Mouse (Mus musculus) CH12.LX (cell line): ENCODE results near the gene Ttll11. TPM values are rescaled to one million over a fixed set of nuclear protein-coding genes. Genes with fewer than 3 reads are reported as not detected.

ENCODE experiments used
- DNase-seq: peaks from one replicate; pipeline ENCODE4 v3.0.0-alpha.2; 2013; ENCODE audit errors: extremely low read depth
- H3K27ac ChIP-seq: 2 replicates; pipeline ENCODE4 v1.5.1; 2012; ENCODE audit warnings: low read depth, mild to moderate bottlenecking, control low read depth, moderate library complexity; ENCODE audit not compliant: insufficient read depth
- H3K27me3 ChIP-seq: replicated peaks from 2 replicates; pipeline ENCODE3; 2012; ENCODE audit warnings: inconsistent platforms
- H3K36me3 ChIP-seq, 2 experiments: replicated peaks in 1 of 2; 2 replicates each; pipeline versions ENCODE3 to v1.6.1; 2012; ENCODE audit warnings: inconsistent platforms in 1 of 2, low read length in 1 of 2, mild to moderate bottlenecking in 1 of 2, mixed read lengths in 1 of 2, moderate library complexity in 1 of 2; ENCODE audit not compliant: control insufficient read depth in 1 of 2, insufficient read depth in 1 of 2
- H3K4me1 ChIP-seq, 2 experiments: 2 replicates each; pipeline ENCODE4 v1.6.1; 2012; ENCODE audit warnings: inconsistent platforms in 1 of 2, moderate library complexity in 1 of 2; ENCODE audit not compliant: insufficient read depth in 2 of 2, control insufficient read depth in 1 of 2
- H3K4me2 ChIP-seq: 2 replicates; pipeline ENCODE4 v1.6.1; 2012; ENCODE audit warnings: low read depth, mild to moderate bottlenecking, control low read depth; ENCODE audit not compliant: poor library complexity, insufficient read depth, severe bottlenecking
- H3K4me3 ChIP-seq, 3 experiments: fragments of 150-350 bp in 1 of 3; sonication (generic) in 1 of 3; replicated peaks in 1 of 3; 2 replicates each; pipeline versions ENCODE3 to v1.5.1; 2011 to 2012; ENCODE audit warnings: low read depth in 2 of 3, low read length in 2 of 3, mild to moderate bottlenecking in 2 of 3, moderate library complexity in 2 of 3, control low read depth in 1 of 3, improper control_type of control experiment in 1 of 3, inconsistent platforms in 1 of 3, mixed read lengths in 1 of 3; ENCODE audit not compliant: poor library complexity in 1 of 3
- H3K79me2 ChIP-seq: replicated peaks from 2 replicates; pipeline ENCODE4 v1.6.1; 2012; ENCODE audit warnings: mild to moderate bottlenecking, moderate library complexity; ENCODE audit not compliant: control insufficient read depth, poor library complexity, insufficient read depth, severe bottlenecking; ENCODE audit errors: extremely low read depth
- H3K9ac ChIP-seq: 2 replicates; pipeline ENCODE4 v1.6.1; 2012; ENCODE audit warnings: low read depth, mild to moderate bottlenecking, control low read depth, moderate library complexity; ENCODE audit not compliant: insufficient read depth
- H3K9me3 ChIP-seq: replicated peaks from 2 replicates; pipeline ENCODE3; 2012; ENCODE audit warnings: low read length, inconsistent platforms, mixed read lengths
- E2F4 ChIP-seq: IDR thresholded peaks from 2 replicates; pipeline ENCODE4 v1.6.1; 2011; ENCODE audit warnings: low read depth, low read length, improper control_type of control experiment; ENCODE audit not compliant: insufficient replicate concordance
- ETS1 ChIP-seq: conservative IDR thresholded peaks from 2 replicates; pipeline ENCODE4 v1.6.1; 2012; ENCODE audit warnings: low read depth, mild to moderate bottlenecking, inconsistent platforms, low read length, improper control_type of control experiment, moderate library complexity
- GABPA ChIP-seq: IDR thresholded peaks from 2 replicates; pipeline ENCODE4 v1.6.1; 2012; ENCODE audit warnings: low read depth, low read length, improper control_type of control experiment, inconsistent platforms; ENCODE audit not compliant: insufficient replicate concordance
- HCFC1 ChIP-seq: IDR thresholded peaks from 2 replicates; pipeline ENCODE4 v1.6.1; 2012; ENCODE audit warnings: low read depth, mild to moderate bottlenecking, inconsistent platforms, low read length, improper control_type of control experiment
- JUN ChIP-seq: IDR thresholded peaks from 2 replicates; pipeline ENCODE4 v1.6.1; 2011; ENCODE audit warnings: low read depth, mild to moderate bottlenecking, low read length, improper control_type of control experiment, moderate library complexity; ENCODE audit not compliant: insufficient read depth
- MAZ ChIP-seq: IDR thresholded peaks from 2 replicates; pipeline ENCODE4 v1.6.1; 2012; ENCODE audit warnings: low read depth, mild to moderate bottlenecking, inconsistent platforms, low read length, improper control_type of control experiment, moderate library complexity
- MYC ChIP-seq: IDR thresholded peaks from 2 replicates; pipeline ENCODE4 v1.6.1; 2011; ENCODE audit warnings: low read depth, mild to moderate bottlenecking, improper control_type of control experiment, low read length
- NRF1 ChIP-seq: IDR thresholded peaks from 2 replicates; pipeline ENCODE4 v1.6.1; 2014; ENCODE audit warnings: low read depth, mild to moderate bottlenecking, inconsistent platforms, low read length, improper control_type of control experiment, moderate library complexity
- SIN3A ChIP-seq: IDR thresholded peaks from 2 replicates; pipeline ENCODE4 v1.6.1; 2012; ENCODE audit warnings: low read length, improper control_type of control experiment, inconsistent platforms
- SMC3 ChIP-seq: IDR thresholded peaks from 2 replicates; pipeline ENCODE4 v1.6.1; 2011; ENCODE audit warnings: low read depth, low read length, improper control_type of control experiment
- UBTF ChIP-seq: IDR thresholded peaks from 2 replicates; pipeline ENCODE4 v1.6.1; 2012; ENCODE audit warnings: low read depth, mild to moderate bottlenecking, inconsistent platforms, low read length, improper control_type of control experiment, moderate library complexity
- USF2 ChIP-seq: conservative IDR thresholded peaks from 2 replicates; pipeline ENCODE4 v1.6.1; 2011; ENCODE audit warnings: low read depth, low read length, improper control_type of control experiment
- ZC3H11A ChIP-seq: IDR thresholded peaks from 2 replicates; pipeline ENCODE4 v1.6.1; 2012; ENCODE audit warnings: low read depth, mild to moderate bottlenecking, inconsistent platforms, low read length, improper control_type of control experiment
- ZKSCAN1 ChIP-seq: IDR thresholded peaks from 2 replicates; pipeline ENCODE4 v1.6.1; 2012; ENCODE audit warnings: low read depth, inconsistent platforms, low read length, improper control_type of control experiment, borderline replicate concordance
- ZMIZ1 ChIP-seq: IDR thresholded peaks from 2 replicates; pipeline ENCODE4 v1.6.1; 2012; ENCODE audit warnings: low read depth, mild to moderate bottlenecking, inconsistent platforms, low read length, improper control_type of control experiment
- dilution Hi-C: fragments of 300-500 bp; cut with MboI; formaldehyde crosslinking; loops from 2 replicates; pipeline ENCODE4 v1.14.3; 2020; ENCODE audit warnings: low sequenced_read_pairs; ENCODE audit not compliant: extremely low pct_unique_long_range_greater_than_20kb, extremely low pct_ligation_motif_present
- in situ Hi-C: fragments of 300-500 bp; cut with MboI; formaldehyde crosslinking; loops from 3 replicates; pipeline ENCODE4 v1.14.3; 2019; ENCODE audit warnings: low sequenced_read_pairs, low pct_ligation_motif_present, low pct_unique_long_range_greater_than_20kb, mixed read lengths
- polyA plus RNA-seq: library from polyadenylated mRNA; unstranded; fragments of >175 nt; gene quantifications from 2 replicates; pipeline ENCODE4 v1.2.1, GENCODE M21; 2012; ENCODE audit warnings: low read depth; ENCODE audit not compliant: insufficient read length
- total RNA-seq, 2 experiments: library from RNA; depleted of rRNA; stranded (reverse); fragments of 300-350 nt in 1 of 2; fragments of >200 nt in 1 of 2; gene quantifications; 2 replicates each; pipeline ENCODE4 v1.2.3; 2012 to 2014

The Ttll11 gene
- total and polyA plus RNA-seq, 3 experiments, result 0.04 to 0.31 (median 0.11) TPM

GRCm38 (mm10) chr2:35805881-35806280 lies 173.8 kb downstream of the Ttll11 start:
- no peak for TF ChIP-seq ZKSCAN1
- TF ChIP-seq HCFC1, result no peak
- TF ChIP-seq GABPA, result no peak
- no peak for TF ChIP-seq SMC3
- no peak for TF ChIP-seq E2F4
- no peak for TF ChIP-seq MAZ
- TF ChIP-seq JUN, result no peak
- Histone ChIP-seq H3K27me3 (peaks cover 2% of the 10 kb centered on the region), H3K79me2 (no peaks in the 10 kb centered on the region), H3K4me3 (no peak overlapping the region), H3K9ac (no peak overlapping the region), H3K4me1 (no peaks in the 10 kb centered on the region), H3K27ac (no peak overlapping the region), H3K9me3 (peaks cover 7% of the 10 kb centered on the region), H3K4me2 (no peak overlapping the region), H3K36me3 (no peaks in the 10 kb centered on the region)
- in situ Hi-C loops, result no loop called here
- DNase-seq, result no peak
- dilution Hi-C loops, result no loop called here

- no peak for TF ChIP-seq SIN3A
- Histone ChIP-seq H3K4me2 (no peak overlapping the region), H3K27ac (no peak overlapping the region), H3K36me3 (no peaks in the 10 kb centered on the region), H3K9ac (no peak overlapping the region), H3K4me3 (no peak overlapping the region), H3K9me3 (peaks cover 7% of the 10 kb centered on the region), H3K79me2 (no peaks in the 10 kb centered on the region), H3K27me3 (peaks cover 2% of the 10 kb centered on the region), H3K4me1 (no peaks in the 10 kb centered on the region)
- dilution Hi-C loops, result no loop called here
- in situ Hi-C loops, result no loop called here
- no peak for DNase-seq
These were observed 176.6 kb downstream of the Ttll11 start for GRCm38 (mm10) chr2:35803095-35803494.

- Histone ChIP-seq H3K4me2 (no peak overlapping the region), H3K79me2 (no peaks in the 10 kb centered on the region), H3K27ac (no peak overlapping the region), H3K4me3 (no peak overlapping the region), H3K27me3 (no peaks in the 10 kb centered on the region), H3K4me1 (no peaks in the 10 kb centered on the region), H3K36me3 (no peaks in the 10 kb centered on the region), H3K9ac (no peak overlapping the region), H3K9me3 (peaks cover 7% of the 10 kb centered on the region)
- dilution Hi-C loops, result no loop called here
- in situ Hi-C loops, result no loop called here
- TF ChIP-seq UBTF (no peak), GABPA (no peak), USF2 (no peak), ZC3H11A (no peak), ZMIZ1 (no peak), MYC (no peak), ETS1 (no peak), NRF1 (no peak)
- no peak for DNase-seq
These were observed 178.0 kb downstream of the Ttll11 start for GRCm38 (mm10) chr2:35801759-35802158.
